Mouse (Mus musculus) adrenal gland, postnatal 36 days (tissue): Measurements from ENCODE around the gene Gpcpd1. TPM values are rescaled to one million over a fixed set of nuclear protein-coding genes. Genes with fewer than 3 reads are reported as not detected.
A peak's percentile ranks its signal among the peaks of the same experiment; 100 is the strongest.

Source experiments
- DNase-seq, 2 experiments: peaks; one replicate each; pipeline ENCODE4 v3.0.0; 2021; ENCODE audit warnings: mixed read lengths in 1 of 2
- total RNA-seq, 2 experiments: library from RNA; stranded (reverse); gene quantifications; 2 replicates each; pipeline ENCODE4 v1.2.3; 2021

Gpcpd1 gene
- total RNA-seq, 2 experiments from 2014 or later = 19.5 to 57.4 TPM

- no peak for DNase-seq
Observed at GRCm38 (mm10) chr2:132589906-132590538, 2.5 kb upstream of the Gpcpd1 start.

DNA sequence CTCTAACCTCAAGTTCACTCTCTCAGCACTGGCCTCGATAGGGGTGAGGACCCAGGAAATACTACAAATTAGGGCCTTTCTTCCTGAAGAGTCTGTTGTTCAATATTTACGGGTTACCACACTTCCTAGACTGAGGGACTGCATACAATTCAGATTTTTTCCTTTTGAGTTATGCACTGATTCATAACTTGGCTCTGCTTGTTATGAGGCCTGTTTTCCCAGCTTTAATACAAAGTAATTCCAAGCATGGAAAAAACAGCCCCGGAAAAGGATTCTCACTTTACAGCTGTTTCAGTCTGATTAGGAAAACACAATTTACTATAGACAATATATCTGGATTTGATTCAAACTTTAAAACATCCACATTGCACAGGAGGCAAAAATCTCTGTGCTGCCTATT is 1.5 kb downstream of the Gpcpd1 start:
- DNase-seq = no peak

GRCm38 (mm10) chr2:132584191-132584590 is 3.3 kb downstream of the Gpcpd1 start:
- peak; percentile 32 to 40 for DNase-seq

DNA sequence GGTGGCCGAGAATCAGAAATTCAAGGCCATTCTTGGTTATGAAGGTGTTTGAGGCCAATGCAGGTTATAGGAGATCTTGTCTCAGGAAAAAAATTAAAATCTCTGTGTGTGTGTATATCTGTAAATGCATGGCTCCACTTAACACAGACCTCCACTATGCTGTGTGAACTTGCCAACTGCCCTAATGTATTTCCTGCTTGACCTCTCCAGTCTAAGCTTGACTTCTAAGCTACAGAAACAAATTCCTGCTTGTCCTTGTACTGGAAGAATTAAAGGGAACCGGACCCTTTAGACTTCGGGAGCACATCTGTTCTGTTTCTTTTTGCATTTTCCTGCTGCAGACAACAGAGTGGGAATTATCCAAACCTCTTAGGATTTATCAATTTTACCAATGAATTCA is 4.4 kb downstream of the Gpcpd1 start:
- DNase-seq = no peak

- DNase-seq = peak; percentile 90 to 91
Observed at GRCm38 (mm10) chr2:132582227-132582626, 5.3 kb downstream of the Gpcpd1 start.

DNA sequence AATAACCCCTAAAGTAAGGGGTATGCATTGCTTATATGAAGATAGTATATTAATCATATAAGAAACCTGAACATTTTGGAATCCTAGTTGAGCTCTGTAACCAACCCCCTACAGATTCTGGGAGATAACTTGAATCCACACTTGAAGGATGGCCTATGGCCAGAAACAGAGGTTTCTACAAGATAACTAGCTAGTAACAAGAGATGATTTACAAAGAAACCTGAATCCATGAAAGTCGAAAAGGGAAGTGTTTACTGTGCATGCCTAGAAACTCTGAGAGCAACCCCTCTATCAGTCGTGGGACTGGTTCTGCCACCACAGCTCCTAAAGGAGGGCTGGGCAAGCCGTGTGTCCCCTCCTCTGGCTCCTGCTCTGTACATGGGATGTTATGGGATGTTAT is 7.8 kb downstream of the Gpcpd1 start:
- DNase-seq = no peak

DNA sequence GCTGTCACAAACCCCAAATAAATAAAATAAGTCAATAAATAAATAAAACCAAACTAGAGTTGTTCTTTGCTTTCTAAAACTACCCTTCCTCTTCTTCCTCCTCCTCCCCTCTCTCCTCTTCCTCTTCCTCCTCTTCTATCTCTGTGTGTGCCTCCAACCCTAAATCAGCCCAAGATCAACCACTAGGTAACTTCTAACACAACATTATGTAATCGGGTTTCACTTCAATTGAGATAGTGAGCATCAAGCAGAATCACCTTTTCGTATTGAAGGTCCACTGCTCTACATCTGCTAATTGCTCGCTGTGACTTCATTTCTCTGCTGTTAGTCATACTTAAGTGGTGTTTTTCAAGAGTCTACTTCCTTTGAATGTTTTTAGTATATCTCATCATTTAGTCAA is 8.8 kb downstream of the Gpcpd1 start:
- DNase-seq = no peak

GRCm38 (mm10) chr2:132578059-132578458 is 9.5 kb downstream of the Gpcpd1 start:
- DNase-seq = peak; percentile 97 to 99

GRCm38 (mm10) chr2:132577431-132577981 is 10.0 kb downstream of the Gpcpd1 start:
- peak; percentile 64 to 74 for DNase-seq

DNA sequence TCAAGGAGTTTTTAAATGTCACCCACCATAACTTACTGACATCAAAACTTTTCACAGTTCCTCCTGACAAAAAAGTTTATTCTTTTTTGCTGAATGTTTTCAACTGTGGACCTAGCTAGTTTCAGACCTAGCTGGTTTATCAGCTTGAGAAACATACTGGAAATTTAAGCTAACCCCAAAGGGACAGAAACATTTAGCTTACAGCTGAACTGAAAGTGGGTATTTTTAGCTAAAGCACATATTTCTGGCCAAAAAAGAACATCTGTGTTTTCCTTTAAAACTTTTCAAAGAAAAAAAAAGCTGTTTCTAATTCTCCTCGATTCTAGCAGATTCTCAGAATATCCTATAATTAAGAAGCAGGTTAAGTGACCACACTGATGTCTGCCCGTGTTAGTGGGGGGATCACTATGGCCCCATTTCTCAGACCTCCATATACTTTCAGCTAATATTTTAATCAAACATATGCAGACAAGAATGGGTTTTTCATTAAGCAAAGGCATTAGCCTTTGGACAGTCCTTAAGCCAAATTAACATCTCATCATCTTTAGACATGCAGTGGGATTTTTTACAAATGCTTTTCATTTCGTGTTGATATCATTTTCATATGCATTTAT is 10.9 kb downstream of the Gpcpd1 start:
- DNase-seq = no peak

DNA sequence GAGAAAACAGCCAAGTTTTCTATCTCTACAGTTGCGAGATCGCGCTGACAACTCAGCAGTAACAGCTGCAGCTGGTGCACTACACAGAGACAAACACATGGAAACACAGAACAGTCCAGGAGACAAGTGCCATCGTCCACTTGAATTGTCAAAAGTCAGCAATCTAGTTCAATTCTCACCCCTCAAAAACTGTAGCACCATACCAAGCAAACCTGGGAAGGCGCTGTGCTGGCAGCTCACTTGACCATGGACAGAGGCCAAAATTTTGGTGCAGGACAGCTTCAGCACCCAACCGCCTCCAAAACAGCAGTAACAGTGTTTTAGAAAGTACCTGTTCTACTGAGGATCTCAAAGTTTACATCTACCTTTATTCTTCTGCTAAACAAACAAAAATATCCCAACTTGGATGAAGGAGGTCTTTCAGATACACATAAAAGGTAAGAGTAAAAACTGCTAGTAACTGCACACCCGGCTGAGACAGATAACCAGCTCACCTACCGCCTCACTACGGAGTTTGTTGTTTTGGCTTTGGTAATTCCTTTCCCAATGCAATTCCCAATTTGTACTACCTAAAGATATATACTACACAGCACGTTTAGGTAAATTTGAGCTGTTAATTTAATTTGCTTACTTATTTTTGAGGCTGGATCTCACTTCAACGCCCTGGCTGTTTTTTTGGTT is 11.6 kb downstream of the Gpcpd1 start:
- peak; percentile 63 to 67 for DNase-seq

GRCm38 (mm10) chr2:132575256-132575655 is 12.3 kb downstream of the Gpcpd1 start:
- DNase-seq = no peak

GRCm38 (mm10) chr2:132573280-132573679 is 14.2 kb downstream of the Gpcpd1 start:
- no peak for DNase-seq

DNA sequence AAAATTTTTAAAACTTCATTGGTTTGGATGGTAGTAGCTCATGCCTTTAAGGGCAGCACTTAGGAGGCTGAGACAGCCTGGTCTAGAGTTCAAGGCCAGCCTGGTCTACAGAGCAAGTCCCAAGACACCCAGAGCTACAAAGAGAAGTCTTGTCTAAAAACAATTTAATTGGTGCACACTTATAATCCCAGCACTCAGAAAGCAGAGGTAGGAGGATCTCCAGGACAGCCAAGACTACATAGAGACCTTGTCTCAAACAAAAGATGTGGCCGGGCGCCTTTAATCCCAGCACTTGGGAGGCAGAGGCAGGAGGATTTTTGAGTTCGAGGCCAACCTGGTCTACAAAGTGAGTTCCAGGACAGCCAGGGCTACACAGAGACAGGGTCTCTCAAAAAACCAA is 14.9 kb downstream of the Gpcpd1 start:
- DNase-seq = no peak

DNA sequence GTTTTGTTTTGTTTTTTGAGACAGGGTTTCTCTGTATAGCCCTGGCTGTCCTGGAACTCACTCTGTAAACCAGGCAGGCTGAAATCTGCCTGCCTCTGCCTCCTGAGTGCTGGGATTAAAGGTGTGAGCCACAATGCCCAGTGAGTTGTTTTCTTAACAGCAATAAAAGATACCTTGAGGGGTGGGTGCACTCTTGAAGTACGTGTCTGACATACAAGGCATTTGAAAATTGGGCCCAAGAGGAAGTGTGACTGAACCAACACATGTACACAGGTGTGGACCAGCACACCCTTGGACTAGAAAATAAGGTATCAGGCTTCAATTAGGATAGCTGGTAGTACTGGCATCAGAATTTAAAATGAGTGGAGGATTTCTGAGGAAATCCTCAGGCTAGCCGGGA is 16.2 kb downstream of the Gpcpd1 start:
- no peak for DNase-seq

- no peak for DNase-seq
Observed at GRCm38 (mm10) chr2:132570869-132571268, 16.7 kb downstream of the Gpcpd1 start.

DNA sequence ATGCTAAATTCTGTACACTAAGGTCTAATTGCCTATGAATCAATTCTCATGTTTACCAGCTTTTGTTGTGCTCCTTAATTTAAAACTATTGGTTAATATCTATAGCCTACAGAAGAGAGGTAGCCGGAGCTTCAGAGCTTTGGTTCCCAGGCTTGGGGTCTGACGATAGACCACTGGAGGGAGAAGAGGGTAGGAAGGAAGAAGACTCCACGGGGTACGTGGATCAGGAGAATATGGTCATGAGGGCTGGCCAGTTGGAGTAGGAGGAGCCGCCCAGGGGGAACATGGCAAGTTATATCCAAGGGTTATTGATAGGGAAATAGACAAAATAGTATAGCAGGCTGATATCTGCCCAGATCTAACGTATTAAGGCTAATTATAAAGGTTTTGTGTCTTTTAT is 17.8 kb downstream of the Gpcpd1 start:
- DNase-seq = no peak

GRCm38 (mm10) chr2:132567414-132567813 is 20.1 kb downstream of the Gpcpd1 start:
- no peak for DNase-seq

GRCm38 (mm10) chr2:132561860-132562259 is 25.7 kb downstream of the Gpcpd1 start:
- DNase-seq = no peak

DNA sequence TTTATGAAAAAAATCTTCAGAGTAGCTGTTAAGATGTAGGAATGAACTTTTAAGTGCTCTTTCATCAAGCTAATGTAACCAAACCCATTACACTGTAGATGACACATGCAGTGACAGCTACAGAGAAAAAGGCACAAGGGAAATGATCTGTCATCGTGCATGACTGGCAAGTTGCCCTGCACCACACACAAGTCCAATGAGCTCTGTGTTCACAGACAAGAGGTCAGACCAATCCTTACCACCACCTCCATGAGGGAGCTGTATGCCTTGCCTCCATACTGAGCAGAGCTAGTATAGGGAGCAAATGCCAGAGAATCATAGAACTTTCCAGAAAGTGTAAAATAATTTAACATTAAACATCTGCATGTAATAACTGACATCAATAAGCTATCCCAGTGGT is 59.7 kb downstream of the Gpcpd1 start:
- DNase-seq = peak in 1 of 2 experiments; percentile 23

- DNase-seq = peak in 1 of 2 experiments; percentile 9
Observed at GRCm38 (mm10) chr2:132526894-132527532, 60.5 kb downstream of the Gpcpd1 start.

- no peak for DNase-seq
Observed at GRCm38 (mm10) chr2:132526110-132526509, 61.4 kb downstream of the Gpcpd1 start.
